Mouse (Mus musculus) embryo, embryonic 10 days (tissue): ENCODE measurements at regions not wholly inside any gene's neighbourhood (a gene's known extent, or its start where the extent isn't known, plus 50 kb on each side); places are given as distances from the start of the nearest gene placed in this dataset.

Experiments
- DNase-seq: peaks from one replicate; pipeline ENCODE4 v3.0.0-alpha.2; 2015; ENCODE audit warnings: low spot score

DNA sequence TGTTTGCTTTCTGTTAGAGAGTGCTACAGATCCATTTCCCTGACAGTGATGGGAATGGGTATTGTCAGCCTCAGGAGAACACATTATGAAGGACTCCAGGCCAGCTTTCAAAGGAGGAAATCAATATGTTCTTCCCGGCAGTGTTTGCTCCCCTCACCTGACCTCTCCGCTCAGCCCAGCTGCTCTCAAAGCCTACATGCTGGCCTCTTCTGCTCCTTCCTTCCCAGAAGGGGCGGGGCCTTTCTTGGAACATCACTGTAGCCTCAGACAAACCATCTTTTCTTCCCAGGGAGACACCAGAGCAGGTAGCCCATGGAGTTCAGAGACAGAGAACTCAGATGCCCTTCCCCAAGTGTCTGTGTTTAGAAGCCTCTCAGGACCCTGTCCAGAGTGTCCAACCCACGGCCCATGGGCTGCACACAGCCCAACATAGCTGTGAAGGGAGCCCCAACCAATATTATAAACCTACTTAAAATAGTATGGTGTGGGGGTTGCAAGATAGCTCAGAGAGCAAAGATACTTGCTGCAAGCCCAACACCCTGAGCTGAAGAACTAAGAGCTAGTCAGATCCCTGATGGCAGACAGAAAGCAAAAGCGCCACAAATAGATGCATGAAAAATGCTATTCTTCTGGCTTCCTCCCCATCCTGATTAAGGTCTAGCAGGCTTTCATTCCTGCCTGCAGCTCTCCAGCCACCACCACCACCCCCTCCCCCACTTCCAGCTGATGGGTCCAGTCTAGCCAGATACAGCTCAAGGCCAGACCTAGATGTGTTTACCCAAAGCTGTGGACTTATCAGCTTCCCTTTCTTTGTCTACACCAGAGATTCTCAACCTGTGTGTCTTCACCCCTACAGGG is 141.8 kb upstream of the Hs6st1 start:
- no peak for DNase-seq

DNA sequence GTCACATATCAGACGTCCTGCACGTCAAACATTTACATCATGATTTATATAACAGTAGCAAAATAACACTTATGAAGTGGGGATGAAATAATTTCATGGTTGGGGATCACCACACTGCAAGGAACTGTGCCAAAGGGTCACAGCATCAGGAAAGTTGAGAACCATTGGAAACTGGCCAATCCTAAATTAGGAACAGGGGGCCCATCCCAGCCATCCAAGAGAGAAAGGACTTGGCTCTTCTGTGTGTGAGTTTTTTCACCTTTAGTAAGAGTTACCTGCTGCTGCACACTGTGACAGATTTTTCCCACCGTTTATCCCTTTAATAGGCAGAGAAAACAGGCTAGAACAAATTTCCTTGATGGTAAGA is 141.2 kb upstream of the Hs6st1 start:
- DNase-seq, result no peak

DNA sequence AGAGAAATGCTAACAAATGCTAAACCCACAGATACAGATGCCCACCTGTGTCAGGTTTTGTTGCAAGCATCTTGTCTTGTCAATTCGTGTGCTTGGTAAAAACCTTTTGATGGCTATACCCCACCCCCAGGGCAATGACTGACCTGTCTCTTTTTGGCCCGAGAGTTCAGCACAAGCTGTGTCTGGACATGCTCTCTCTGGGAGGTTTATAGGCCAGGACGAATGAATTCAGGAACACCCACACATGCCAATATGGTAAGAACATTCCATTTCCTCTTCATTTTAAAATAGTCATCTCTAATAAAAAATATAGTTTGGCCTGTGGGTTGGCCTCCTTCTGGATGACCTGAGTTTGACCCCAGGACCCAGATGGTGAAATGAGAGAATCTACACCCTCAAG is 137.8 kb upstream of the Hs6st1 start:
- no peak for DNase-seq

DNA sequence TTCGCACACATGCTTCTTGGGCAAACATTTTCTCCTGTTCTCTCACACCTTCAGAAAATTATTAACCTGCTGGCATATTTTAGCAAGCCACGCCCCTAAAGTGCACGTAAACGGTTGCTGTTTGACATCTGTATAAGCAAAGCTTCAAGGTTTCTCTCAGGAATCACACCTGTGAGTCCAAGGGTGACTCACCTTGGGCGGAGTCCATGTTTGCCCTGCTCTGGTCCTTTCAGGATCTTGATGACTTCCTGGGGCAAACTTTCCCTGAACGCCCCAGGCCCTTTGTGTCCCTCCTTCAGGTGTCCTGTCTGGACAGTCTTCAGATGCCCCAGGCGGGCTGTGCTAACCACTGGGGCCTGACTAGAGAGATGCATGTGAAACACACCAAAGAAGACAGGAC is 137.1 kb upstream of the Hs6st1 start:
- no peak for DNase-seq

GRCm38 (mm10) chr1:35933511-35933910 is 134.7 kb upstream of the Hs6st1 start:
- no peak for DNase-seq

DNA sequence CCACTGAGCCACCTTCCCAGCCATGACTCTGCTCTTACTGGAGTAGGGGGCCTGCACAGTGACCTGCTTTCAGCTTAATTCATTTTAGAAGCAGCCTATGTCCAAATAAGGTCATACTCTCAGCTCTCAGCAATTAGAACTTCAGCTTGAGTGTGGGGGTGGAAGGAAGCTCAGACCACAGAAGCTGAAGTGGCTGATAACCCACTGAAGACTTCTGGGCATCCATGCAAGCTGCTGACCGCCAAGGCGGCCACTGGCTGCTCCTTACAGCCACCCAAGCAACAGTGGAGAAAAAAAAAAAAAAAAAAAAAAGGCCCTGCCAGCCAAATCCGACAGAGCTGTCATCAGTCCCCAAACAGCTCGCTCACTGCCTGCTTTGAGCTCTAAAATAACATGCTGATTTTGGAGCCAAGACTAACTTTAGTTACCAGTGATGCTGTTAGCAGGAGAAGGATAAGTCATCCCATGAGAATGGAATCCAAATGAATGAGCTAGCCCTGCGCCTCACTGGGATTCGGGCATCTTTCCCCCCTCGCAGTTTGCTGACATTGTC is 133.0 kb upstream of the Hs6st1 start:
- DNase-seq, result no peak

- DNase-seq, result no peak
These were observed 131.7 kb upstream of the Hs6st1 start for GRCm38 (mm10) chr1:35936362-35937093.

DNA sequence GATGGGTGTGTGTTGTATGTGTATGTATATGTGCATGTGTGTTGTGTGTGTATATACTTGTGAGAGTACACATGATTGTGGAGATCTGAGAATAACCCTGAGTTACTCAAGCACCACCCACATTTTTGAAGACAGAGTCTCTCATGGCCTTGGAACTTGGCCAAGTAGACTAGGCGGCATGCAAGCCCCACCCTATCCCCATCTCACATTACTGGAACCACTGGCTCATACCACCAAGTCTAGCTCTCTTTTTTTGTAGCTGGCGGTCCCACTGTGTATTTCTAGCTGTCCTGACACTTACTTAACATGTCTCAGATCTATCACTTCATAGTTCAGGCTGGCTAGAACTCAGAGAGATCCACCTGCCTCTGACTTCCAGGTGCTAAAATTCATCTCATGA is 128.0 kb upstream of the Hs6st1 start:
- DNase-seq, result no peak

DNA sequence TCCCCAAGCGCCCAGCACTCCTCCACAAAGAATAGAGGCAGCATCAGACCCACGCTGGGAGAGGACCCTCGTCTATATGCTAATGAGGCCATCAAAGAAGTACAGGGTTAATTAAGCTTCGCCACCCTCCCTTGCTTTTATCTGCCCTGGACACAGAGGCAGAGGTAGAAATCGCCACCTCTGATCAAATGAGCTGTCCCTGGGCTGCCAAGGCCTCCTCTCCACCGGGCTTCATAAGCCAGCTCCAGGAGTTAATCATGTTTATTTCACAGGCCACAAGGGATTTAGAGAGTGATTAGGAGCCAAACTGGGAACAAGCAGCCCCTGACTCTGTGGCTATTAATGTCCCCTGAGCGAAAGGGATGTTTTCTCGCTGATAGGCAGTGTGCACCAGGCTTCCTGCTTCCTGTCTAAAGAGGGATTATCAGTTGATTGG is 126.5 kb upstream of the Hs6st1 start:
- peak; percentile 24 for DNase-seq

GRCm38 (mm10) chr1:35942222-35942621 is 126.0 kb upstream of the Hs6st1 start:
- DNase-seq, result no peak

DNA sequence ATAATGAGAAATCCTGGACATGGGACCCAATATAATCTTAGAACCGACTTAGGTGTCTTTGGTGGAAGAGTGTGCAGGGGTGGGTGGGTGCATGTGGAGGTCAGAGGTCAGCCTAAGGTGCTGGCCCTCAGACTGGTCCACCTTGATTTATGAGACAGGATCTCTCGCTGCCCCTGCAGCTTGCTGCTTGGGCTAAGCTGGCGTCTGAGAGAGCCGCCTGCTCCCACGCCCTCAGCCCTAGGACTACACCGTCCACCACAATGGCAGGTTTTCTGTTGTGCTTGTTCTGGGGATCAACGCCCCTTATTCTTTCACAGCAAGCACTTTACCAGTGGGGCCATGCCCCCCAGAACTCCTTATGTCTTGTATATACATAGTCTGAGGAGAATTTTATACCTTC is 124.4 kb upstream of the Hs6st1 start:
- peak; percentile 55 for DNase-seq

- DNase-seq, result peak; percentile 42
These were observed 123.8 kb upstream of the Hs6st1 start for GRCm38 (mm10) chr1:35944376-35944775.

GRCm38 (mm10) chr1:35944849-35945248 is 123.4 kb upstream of the Hs6st1 start:
- no peak for DNase-seq

- DNase-seq, result no peak
These were observed 122.6 kb upstream of the Hs6st1 start for GRCm38 (mm10) chr1:35945596-35945995.

GRCm38 (mm10) chr1:35948104-35948503 is 120.1 kb upstream of the Hs6st1 start:
- no peak for DNase-seq

DNA sequence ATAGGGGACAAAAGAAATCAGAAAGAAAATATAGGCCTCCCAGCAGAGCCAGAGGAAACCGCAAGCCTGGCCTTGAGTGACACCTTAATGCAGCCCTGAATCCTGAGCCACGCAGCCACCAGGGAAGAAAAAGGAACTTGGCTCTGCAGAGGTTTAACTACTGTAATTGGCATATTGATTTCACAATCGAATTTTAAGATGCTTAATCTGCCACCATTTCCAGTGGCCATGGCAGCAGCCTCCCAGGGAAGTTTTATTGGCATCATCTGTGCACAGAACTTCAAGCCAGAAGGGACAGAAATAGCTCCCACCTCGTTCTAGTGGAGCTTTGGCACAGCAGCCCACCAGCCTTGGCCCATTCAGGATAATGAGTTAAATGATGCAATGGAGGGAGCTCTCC is 117.1 kb upstream of the Hs6st1 start:
- DNase-seq, result no peak

DNA sequence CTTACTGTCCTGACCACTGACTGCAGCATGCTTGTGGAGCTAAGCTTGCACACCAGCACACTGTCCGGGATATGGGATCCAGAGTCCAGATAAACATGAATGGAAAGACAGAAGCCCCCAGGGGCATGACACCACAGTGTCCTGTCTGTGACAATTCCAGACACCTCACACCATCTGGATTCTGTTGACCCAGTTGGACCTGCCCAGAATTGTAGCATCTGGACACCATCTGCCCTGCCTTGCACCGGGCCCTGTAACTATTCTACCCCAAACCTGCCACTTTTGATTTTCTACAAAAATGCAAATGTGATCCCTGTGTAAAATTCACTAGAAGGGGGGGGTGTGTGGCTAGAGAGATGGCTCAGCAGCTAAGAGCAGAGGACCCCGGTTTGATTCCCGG is 114.5 kb upstream of the Hs6st1 start:
- DNase-seq, result no peak

- DNase-seq, result no peak
These were observed 110.5 kb upstream of the Hs6st1 start for GRCm38 (mm10) chr1:35957425-35958372.

- no peak for DNase-seq
These were observed 108.5 kb upstream of the Hs6st1 start for GRCm38 (mm10) chr1:35959729-35960128.

DNA sequence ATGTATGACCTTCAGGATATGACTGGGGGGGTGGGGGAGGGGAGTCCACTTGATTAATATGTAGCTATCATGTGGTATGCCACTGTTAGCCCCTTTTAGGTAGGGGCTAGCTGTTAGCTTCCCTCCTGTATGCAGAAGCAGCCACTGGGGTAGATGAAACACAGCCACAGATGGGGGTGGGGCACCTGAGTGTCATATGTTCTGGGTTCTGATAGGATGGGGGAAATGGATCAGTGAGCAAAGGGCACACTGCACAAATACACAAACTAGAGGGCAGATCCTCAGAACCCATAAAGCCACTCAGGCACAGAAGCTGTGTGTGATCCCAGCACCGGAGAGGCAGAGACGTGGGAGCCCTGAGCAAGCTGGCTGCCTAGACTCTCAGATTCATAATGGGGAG is 107.4 kb upstream of the Hs6st1 start:
- DNase-seq, result no peak

GRCm38 (mm10) chr1:35961923-35962322 is 106.3 kb upstream of the Hs6st1 start:
- no peak for DNase-seq

GRCm38 (mm10) chr1:35968489-35968888 is 99.7 kb upstream of the Hs6st1 start:
- DNase-seq, result no peak
